Mouse (Mus musculus): ENCODE data around the gene Cep85l. TPM values are rescaled to one million over a fixed set of nuclear protein-coding genes. Genes with fewer than 3 reads are reported as not detected.

The Cep85l gene
- polyA plus RNA-seq, 1 experiment, result not detected

DNA sequence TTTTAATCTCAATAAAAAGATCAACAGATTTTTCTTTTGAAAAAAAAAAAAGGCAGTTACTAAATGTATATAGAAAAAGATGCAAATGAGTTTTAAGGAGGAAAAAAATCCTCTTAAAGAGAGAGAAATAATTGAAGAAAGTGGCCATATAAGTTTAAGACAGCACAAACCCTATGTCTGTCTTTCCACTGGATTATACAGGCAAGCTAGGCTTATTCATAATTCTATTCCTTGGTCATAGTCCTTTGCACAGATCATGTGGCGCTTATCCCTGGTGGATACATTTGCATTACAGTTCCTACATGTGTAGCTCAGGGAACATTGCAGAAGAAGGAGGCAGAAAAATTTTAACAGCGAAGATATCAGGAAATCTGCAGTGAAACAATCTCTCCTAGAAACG is 73.1 kb downstream of the Cep85l start:
- Histone ChIP-seq H3K4me3 (ENCODE audit: insufficient read depth, low read depth, low read length) (no peak overlapping the region), H3K4me1 (ENCODE audit: control insufficient read depth, insufficient read depth, low read length) (no peaks in the 10 kb centered on the region), H3K27ac (ENCODE audit: insufficient read depth, low read depth, low read length) (no peak overlapping the region)
- WGBS, result 95% methylated on average over 3 of the region's 3 CpGs
- no peak for TF ChIP-seq POLR2A (IDR thresholded peaks at IDR 0.05; ENCODE audit: insufficient read depth, low read depth, low read length)
- no peak for TF ChIP-seq CTCF (IDR thresholded peaks at IDR 0.05; ENCODE audit: insufficient read depth, low read depth, low read length)

DNA sequence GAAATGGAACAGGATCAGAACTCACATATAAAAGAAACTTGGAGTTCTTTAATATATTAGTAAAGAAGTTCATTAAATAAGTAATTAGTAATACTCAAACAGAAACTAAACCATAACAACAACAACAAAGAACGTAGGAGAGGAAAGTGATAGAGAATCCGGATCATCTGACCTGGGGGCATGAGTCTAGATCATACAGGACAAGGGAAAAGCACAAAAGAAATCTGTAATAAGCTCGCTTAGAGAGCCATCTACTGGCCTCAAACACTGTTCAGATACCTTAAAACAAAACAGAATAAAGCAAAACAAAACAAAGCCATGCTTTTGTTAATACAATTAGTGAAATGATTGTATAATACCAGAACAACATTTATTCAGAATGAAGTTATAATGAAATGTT is 73.9 kb downstream of the Cep85l start:
- H3K27ac ChIP-seq (ENCODE audit: insufficient read depth, low read depth, low read length), result no peak overlapping the region
- WGBS, result 22% methylated on average over 3 of the region's 3 CpGs
- H3K4me3 ChIP-seq (ENCODE audit: insufficient read depth, low read depth, low read length), result no peak overlapping the region
- no peaks in the 10 kb centered on the region for H3K4me1 ChIP-seq (ENCODE audit: control insufficient read depth, insufficient read depth, low read length)
- TF ChIP-seq CTCF (IDR thresholded peaks at IDR 0.05; ENCODE audit: insufficient read depth, low read depth, low read length), result no peak
- no peak for TF ChIP-seq POLR2A (IDR thresholded peaks at IDR 0.05; ENCODE audit: insufficient read depth, low read depth, low read length)

DNA sequence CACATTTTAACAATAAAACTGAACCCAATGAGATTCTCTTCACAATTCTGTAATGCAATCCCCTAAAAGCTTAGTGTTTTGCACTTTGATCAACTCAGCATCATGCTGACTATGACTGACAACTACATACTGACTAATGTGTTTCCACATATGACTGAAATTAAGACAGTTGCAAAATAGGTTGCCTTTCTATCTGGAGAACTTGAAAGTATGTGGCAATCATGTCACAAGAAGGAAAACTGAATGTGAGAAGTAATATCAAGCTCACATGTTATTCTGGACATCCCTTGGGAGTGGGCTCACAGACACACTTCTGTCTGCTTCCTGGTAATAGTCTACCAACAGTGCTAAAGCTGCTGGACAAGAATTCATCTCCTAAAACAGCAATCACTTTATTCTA is 94.6 kb downstream of the Cep85l start:
- TF ChIP-seq POLR2A (IDR thresholded peaks at IDR 0.05; ENCODE audit: insufficient read depth, low read depth, low read length) (no peak), CTCF (IDR thresholded peaks at IDR 0.05; ENCODE audit: insufficient read depth, low read depth, low read length) (no peak)
- H3K27ac ChIP-seq (ENCODE audit: insufficient read depth, low read depth, low read length), result no peak overlapping the region
- no peak overlapping the region for H3K4me3 ChIP-seq (ENCODE audit: insufficient read depth, low read depth, low read length)
- H3K4me1 ChIP-seq (ENCODE audit: control insufficient read depth, insufficient read depth, low read length), result no peaks in the 10 kb centered on the region

DNA sequence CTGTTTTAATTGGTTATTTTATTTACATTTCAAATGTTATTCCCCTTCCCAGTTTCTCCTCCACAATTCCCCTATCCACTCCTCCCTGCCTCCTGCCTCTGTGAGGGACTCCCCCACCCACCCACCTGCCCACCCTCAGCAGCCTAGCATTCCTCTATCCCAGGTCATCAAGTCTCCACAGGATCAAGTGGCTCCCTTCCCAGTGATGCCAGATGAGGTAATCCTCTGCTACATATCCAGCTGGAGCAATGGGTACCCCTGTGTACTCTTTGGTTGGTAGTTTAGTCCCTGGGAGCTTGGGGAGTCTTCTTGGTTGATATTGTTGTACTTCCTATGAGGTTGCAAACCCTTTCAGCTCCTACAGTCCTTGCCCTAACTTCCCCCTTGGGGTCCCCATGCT is 107.5 kb downstream of the Cep85l start:
- Histone ChIP-seq H3K4me3 (ENCODE audit: insufficient read depth, low read depth, low read length) (no peak overlapping the region), H3K27ac (ENCODE audit: insufficient read depth, low read depth, low read length) (no peak overlapping the region), H3K4me1 (ENCODE audit: control insufficient read depth, insufficient read depth, low read length) (no peaks in the 10 kb centered on the region)
- TF ChIP-seq CTCF (IDR thresholded peaks at IDR 0.05; ENCODE audit: insufficient read depth, low read depth, low read length) (no peak), POLR2A (IDR thresholded peaks at IDR 0.05; ENCODE audit: insufficient read depth, low read depth, low read length) (no peak)

DNA sequence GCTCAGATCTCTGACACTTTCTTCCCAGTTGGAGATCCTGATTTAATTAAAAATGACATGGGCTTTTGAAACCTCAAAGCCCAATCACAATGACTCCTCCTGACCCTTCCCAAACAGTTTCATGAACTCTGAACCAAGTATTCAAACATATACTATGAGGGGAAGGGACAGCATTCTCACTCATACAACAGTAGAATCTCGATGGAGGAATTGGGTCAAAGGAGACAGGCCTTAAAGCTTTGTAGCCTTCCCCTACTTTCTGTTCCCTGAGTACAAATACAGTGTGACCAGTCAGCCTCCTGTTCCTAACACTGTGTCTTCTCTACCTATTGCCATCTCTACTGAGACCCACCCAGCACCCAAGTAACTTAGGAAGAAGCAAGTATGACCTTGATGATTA is 117.7 kb downstream of the Cep85l start:
- Histone ChIP-seq H3K4me3 (ENCODE audit: insufficient read depth, low read depth, low read length) (no peak overlapping the region), H3K4me1 (ENCODE audit: control insufficient read depth, insufficient read depth, low read length) (no peaks in the 10 kb centered on the region), H3K27ac (ENCODE audit: insufficient read depth, low read depth, low read length) (no peak overlapping the region)
- TF ChIP-seq POLR2A (IDR thresholded peaks at IDR 0.05; ENCODE audit: insufficient read depth, low read depth, low read length) (no peak), CTCF (IDR thresholded peaks at IDR 0.05; ENCODE audit: insufficient read depth, low read depth, low read length) (no peak)
- 71% methylated on average over 1 of the region's 1 CpGs for WGBS

DNA sequence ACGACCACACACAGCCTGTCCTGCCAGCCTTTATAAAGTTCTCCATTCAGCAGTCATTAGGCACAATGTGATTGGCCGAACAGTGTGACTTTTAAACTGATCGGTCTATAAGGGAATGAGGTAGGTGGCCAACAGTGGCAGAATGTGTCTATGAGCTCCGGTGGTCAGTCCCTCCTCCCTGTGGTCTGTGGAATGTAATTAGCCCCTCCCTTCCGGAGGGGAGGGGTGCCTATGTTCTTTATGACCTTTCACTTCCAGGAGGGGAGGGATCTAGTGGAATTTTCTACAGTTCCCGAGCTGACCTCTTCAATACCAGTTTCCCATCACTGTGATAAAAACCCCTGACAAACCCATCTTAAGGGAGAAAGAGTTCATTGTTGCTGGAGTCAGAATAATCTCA is 144.4 kb downstream of the Cep85l start:
- WGBS, result 63% methylated on average over 6 of the region's 6 CpGs
- Histone ChIP-seq H3K4me1 (ENCODE audit: control insufficient read depth, insufficient read depth, low read length) (no peaks in the 10 kb centered on the region), H3K27ac (ENCODE audit: insufficient read depth, low read depth, low read length) (no peak overlapping the region), H3K4me3 (ENCODE audit: insufficient read depth, low read depth, low read length) (no peak overlapping the region)
- no peak for TF ChIP-seq CTCF (IDR thresholded peaks at IDR 0.05; ENCODE audit: insufficient read depth, low read depth, low read length)
- no peak for TF ChIP-seq POLR2A (IDR thresholded peaks at IDR 0.05; ENCODE audit: insufficient read depth, low read depth, low read length)

DNA sequence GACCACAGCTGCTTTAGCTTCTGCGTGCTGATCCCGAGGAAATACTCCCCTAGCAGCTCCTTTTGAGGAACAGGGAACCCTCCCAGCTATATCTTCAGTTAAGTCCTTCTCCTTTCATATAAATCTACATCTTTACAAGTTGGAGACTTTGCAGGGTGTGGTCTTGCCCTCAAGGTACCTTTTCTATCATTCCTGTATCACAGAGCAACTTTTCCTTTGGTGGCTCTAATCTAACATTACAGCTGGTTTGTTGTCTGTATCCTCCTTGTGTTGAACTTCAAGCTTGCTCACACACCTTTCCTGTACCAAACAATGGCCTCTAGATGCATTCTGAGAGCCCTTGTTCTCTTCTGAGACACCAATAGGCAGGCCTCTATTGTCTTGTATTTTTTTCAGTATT is 145.1 kb downstream of the Cep85l start:
- 89% methylated on average over 2 of the region's 2 CpGs for WGBS

DNA sequence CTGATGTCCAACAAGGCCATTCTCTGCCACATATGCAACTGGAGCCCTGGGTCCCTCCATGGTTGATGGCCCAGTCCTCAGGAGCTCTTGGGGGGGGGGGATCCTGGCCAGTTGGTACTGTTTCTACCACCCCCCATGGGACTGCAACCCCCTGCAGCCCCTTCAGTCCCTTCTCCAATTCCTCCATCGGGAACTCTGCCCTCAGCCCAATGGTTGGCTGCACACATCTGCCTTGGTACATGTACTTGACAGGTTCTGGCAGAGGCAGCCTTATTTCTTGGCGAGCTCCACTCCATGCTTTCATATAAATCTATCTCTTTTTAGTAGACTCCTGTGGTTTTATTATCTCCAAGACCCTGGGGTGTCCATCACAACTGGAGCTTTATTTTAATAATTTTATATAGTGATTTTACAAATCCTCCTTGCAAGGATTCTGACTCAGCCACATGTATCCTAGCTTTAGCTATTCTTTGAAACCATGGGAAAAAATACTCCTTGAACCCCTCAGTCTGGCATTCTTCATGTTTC is 145.6 kb downstream of the Cep85l start:
- H3K4me3 ChIP-seq (ENCODE audit: insufficient read depth, low read depth, low read length), result no peak overlapping the region
- 59% methylated on average over 2 of the region's 2 CpGs for WGBS
- TF ChIP-seq CTCF (IDR thresholded peaks at IDR 0.05; ENCODE audit: insufficient read depth, low read depth, low read length) (no peak), POLR2A (IDR thresholded peaks at IDR 0.05; ENCODE audit: insufficient read depth, low read depth, low read length) (no peak)
- H3K4me1 ChIP-seq (ENCODE audit: control insufficient read depth, insufficient read depth, low read length), result no peaks in the 10 kb centered on the region
- H3K27ac ChIP-seq (ENCODE audit: insufficient read depth, low read depth, low read length), result no peak overlapping the region

More for the DNA sequence above, 145.1 kb downstream of the Cep85l start:
- Histone ChIP-seq H3K4me1 (ENCODE audit: control insufficient read depth, insufficient read depth, low read length) (no peaks in the 10 kb centered on the region), H3K4me3 (ENCODE audit: insufficient read depth, low read depth, low read length) (no peak overlapping the region), H3K27ac (ENCODE audit: insufficient read depth, low read depth, low read length) (no peak overlapping the region)
- no peak for TF ChIP-seq POLR2A (IDR thresholded peaks at IDR 0.05; ENCODE audit: insufficient read depth, low read depth, low read length)
- no peak for TF ChIP-seq CTCF (IDR thresholded peaks at IDR 0.05; ENCODE audit: insufficient read depth, low read depth, low read length)

DNA sequence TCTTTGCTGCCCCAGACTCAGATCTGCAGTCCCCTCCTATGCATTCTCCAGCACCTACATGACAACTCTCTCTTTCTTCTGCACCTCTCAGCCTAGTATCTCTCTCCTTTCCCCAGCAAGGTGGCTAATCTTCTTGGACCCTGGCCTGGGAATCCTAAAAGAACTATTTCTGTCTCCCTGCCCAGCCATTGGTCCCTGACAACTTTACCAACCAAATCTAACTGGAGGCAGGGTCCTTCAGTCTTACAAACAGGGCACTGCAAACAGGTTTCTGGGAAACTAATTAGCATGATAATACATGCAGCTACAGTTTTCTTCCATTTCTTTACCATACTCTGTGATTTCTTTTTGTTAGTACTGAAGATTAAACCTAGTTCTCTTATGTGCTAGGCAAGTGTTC is 148.9 kb downstream of the Cep85l start:
- Histone ChIP-seq H3K4me3 (ENCODE audit: insufficient read depth, low read depth, low read length) (no peak overlapping the region), H3K4me1 (ENCODE audit: control insufficient read depth, insufficient read depth, low read length) (no peaks in the 10 kb centered on the region), H3K27ac (ENCODE audit: insufficient read depth, low read depth, low read length) (no peak overlapping the region)
- TF ChIP-seq POLR2A (IDR thresholded peaks at IDR 0.05; ENCODE audit: insufficient read depth, low read depth, low read length) (no peak), CTCF (IDR thresholded peaks at IDR 0.05; ENCODE audit: insufficient read depth, low read depth, low read length) (no peak)

DNA sequence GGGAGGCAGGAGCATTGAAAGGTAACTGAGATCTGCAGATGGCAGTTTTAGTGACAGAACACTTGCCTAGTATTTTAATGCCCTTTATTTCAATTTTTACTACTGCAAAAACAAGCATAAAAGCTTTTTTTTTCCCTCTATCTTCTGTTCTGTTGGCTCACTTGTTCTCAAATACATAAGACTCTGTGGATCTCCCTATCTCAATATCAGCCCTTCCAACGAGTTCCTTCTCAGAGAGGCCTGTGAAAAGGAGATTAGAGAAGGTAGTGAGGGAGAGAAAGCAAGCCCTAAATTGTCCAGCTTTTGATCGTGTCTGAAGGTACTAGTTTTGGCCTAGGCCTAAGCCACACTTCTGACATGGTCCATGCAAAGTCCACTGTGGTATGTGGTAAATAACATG is 150.6 kb downstream of the Cep85l start:
- no peak for TF ChIP-seq POLR2A (IDR thresholded peaks at IDR 0.05; ENCODE audit: insufficient read depth, low read depth, low read length)
- no peak for TF ChIP-seq CTCF (IDR thresholded peaks at IDR 0.05; ENCODE audit: insufficient read depth, low read depth, low read length)
- 73% methylated on average over 2 of the region's 2 CpGs for WGBS
- Histone ChIP-seq H3K27ac (ENCODE audit: insufficient read depth, low read depth, low read length) (no peak overlapping the region), H3K4me3 (ENCODE audit: insufficient read depth, low read depth, low read length) (no peak overlapping the region), H3K4me1 (ENCODE audit: control insufficient read depth, insufficient read depth, low read length) (no peaks in the 10 kb centered on the region)

Other genes with a start within 250 kb of the Cep85l start
- gene Pln, start 42.3 kb downstream of the Cep85l start, polyA plus RNA-seq (2012; ENCODE audit: insufficient read depth, insufficient read length, low replicate concordance, missing spikeins), result not detected in 2 replicates
- gene Asf1a, start 216.8 kb upstream of the Cep85l start, polyA plus RNA-seq (2012; ENCODE audit: insufficient read depth, insufficient read length, low replicate concordance, missing spikeins), result not detected in 2 replicates